Mouse (Mus musculus): ENCODE results near the gene Ung.
A peak's percentile ranks its signal among the peaks of the same experiment; 100 is the strongest.

Ung gene

DNA sequence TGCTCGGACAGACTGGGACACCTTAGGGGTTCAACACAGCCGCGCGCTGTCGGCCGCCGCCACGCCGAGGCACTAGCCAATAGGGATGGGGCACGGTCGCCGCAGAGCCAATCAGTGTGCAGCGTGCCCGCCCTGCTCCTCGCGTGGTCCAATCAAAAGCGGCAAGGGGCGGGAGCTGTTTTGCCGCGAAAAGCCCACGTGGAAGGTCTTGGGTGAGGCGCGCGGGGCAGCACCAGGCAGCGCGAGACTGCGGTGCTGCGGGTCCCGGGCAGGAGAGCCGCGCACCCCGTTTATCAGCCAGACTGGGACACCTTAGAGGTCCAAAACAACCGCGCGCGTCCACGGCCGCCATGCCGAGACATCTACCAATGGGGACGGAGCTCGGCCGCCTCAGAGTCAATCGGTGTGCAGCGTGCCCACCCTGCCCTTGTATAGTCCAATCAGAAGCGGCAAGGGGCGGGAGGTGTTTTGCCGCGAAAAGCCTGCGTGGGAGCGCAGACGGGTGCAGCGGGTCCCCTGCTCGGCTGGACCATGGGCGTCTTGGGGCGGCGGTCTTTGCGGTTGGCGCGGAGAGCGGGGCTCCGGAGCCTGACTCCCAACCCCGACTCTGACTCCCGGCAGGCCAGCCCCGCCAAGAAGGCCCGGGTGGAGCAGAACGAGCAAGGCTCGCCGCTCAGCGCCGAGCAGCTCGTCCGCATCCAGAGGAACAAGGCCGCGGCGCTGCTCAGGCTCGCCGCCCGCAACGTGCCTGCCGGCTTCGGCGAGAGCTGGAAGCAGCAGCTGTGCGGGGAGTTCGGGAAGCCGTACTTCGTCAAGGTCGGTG is 723 bp downstream of the Ung start:
- peak; percentile 94 for DNase-seq (ENCODE audit: low spot score)

DNA sequence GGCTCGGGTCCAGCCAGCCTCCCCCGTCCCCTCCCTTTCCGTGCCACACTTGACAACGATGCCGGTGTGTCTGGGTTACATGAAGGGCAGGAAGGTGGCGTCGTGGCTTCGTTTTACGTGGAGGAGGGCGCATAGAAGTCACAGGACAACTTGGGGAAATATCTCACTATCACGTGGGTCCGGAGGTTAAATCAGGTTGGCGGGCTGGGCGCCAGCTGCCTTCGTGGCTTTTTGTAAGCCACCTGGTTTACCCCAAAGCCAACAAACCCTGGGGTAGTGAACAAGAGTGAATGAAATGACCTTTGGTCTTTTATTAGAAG is 1.3 kb downstream of the Ung start:
- DNase-seq (ENCODE audit: low spot score), result no peak

DNA sequence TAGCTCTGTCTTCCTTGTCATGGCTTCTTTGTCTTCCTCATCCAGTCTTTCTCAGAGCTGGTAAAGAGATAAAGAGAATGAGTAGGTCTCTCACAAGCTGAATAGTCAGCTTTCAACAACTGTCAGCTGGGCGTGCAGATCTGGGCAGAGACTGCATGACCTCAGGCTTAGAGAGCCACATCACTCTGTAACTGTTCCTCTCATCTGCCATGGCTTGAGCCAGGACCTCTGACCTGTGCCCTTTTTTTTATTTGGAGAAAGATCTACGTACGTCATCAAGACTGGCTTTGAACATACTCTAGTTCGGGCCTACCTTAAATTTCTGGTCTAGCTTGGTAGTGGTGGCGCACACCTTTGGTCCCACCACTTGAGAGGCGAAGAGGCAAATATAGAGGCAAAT is 2.7 kb downstream of the Ung start:
- DNase-seq (ENCODE audit: low spot score), result no peak

DNA sequence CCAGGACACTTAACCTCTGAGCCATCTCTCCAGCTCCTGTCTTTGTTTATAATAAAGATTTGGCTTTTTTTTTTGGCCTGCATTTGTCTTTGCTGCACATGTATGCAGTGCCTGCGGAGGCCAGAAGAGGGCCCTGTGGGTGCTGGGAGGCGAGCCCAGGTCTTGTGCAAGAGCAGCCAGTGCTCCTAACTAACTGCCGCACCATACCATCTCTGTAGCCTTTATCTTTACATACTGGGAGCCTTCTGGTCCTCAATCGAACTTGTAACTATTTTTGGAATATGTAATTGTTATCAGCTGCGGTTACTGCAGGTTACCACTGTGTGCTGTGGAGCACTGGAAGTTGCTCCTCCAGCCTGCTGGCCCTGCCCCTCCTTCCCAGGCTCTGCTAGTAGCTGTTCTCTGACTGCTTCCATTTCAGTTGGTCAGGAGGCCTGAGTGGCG is 3.9 kb downstream of the Ung start:
- DNase-seq (ENCODE audit: low spot score), result no peak

DNA sequence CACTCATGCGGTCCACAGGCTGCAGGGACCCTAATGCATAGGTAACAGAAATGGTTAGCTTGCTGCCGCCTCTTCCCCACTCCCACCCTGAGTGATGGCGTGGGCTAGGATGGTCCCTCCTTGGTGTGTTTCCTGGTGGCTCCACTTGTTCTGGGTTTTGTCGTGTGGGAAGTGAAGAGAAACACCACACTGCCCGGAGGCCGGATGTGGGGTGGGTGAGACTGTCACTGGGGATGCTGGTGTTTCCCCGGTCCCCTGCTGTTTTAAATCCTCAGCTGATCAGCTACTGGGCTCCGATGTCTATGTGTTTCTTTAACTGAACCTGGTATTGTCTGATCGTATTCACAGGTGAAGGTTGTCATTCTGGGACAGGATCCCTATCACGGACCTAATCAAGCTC is 5.3 kb downstream of the Ung start:
- DNase-seq (ENCODE audit: low spot score), result no peak

DNA sequence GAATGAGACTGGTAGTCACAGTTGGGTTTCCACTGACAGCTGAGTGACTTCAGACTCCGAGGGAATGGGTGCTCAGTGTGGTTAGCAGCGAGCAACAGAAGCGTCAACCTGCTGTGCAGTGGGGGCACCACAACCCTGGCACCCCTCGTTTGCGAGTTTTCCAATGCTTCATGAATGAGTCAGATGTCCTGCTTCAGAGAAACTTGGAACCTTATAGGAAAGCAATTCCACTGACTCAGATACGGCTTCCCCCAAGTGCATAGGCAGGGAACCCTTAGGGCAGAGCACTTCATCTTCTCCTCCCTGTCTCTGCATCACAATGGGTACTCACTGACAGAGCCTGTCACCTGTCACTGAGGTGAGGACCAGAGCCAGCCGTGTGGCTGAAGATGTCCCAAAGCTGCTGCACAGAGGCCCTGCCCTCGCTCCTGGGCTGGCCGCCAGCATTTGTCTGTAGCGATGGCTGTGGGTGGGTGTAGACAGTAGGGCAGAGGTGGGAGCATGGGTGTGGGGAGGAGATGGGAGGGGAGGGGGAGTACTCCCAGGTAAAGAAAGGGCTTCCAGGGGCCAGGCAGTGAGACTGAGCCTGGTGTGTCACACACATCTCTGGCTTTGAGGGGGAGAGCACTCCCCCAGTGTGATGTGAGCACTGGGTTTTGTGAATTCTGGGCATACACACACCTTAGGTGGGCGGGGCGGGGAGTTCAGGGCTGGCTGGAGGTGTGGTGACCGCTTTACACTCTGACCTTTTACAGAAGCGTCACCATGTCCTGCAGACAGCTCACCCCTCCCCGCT is 7.5 kb downstream of the Ung start:
- no peak for DNase-seq (ENCODE audit: low spot score)

DNA sequence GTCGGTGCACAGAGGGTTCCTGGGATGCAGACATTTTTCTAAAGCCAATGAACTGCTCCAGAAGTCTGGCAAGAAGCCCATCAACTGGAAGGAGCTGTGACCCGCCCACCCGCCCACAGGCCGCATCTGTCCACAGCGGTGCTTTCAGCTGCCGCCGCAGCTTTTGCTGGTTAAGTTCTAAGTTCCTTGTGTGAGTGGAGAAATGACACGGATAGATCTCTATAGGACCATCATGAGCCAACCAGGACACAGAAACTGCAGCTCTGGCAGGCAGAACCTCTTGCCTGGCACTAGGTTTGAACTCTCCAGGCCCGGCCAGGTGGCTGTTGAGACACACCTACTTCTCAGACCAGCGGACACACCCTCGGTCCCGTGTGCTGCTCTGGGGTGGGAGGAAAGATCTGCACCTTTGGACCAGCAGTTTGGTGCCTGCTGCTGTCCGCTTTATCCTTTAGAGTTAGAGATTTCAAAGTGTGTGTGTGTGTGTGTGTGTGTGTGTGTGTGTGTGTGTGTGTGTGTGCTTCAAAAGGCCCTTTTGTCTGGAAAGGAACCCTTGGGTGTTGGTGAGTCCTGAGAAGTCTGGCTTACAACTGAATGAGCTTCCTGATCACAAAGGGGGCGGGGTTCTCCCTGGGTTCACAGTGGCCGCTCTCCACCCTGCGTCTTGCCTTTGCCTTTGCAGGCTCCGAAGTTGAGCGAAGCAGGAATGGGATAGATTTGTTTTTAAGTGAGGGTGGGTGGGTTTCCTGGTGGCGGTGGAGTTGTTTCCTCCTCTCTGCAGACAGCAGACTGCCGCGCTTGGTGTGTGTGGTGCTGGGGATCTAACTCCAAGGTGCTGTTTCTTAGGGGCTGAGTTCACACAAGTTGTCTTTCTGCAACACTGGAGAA is 8.3 kb downstream of the Ung start:
- DNase-seq (ENCODE audit: low spot score), result no peak

DNA sequence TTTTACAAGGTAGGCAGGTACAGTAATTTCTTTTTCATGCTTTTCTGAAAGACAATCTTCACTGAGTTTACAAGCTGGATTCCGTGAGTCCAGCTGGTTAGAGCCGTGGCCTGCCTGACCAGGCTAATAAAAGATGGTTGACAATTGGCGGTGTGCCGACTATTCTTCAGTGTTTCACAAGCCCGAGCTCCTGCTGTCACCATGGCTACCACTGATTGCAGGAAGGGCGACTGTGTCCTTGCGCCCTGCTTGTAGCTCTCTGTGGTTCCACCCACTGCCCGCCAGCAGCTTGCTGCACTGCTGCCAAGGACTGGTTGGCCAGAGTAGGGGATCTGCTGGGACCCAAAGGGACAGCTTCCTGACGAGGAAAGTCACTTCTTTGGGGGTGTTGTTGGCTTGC is 9.0 kb downstream of the Ung start:
- DNase-seq (ENCODE audit: low spot score), result peak; percentile 85

DNA sequence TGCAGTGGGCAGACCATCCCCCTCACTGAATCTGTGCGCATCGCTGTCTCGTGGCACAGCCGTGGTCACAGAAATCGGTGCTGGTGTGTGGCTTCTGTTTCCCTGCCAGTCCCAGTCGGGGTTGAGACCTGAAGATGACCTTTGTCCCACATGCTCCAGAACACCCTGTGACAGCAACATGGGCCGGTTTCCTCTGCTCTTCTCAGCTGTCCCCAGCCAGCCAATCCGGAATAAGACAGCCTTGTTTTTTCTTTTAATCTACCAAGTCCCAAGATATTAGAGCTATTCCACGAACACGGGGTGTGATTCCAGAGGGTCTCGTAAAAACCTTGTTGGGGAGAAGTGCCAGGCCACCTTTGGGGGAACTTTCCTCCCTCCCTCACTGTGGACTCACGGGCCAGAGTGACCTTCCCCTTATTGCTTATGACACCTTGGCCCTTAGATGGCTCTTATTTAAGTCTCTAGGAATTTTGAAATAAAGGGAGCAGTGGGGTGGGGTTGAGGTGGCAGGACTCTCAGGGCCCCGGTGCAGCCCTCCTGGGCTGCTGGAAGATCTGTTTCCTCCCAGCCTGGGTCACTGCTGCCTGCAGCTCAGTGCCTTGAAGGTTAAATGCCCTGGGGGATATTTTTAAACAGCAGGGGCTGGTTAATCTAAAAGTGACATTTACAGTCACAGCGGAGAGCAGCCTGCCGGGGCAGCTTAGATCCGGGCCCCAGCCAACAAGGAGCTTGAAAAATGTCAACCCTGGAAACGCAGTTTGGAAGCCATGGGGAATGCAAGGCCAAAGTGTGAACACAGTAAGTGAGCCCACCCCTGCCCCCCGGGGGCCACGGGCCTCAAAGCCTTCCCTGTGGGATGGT is 16.1 kb downstream of the Ung start, which contains the start of gene Acacb:
Gene Acacb (plus strand): TSS at position 508 of the 861 bp plus-strand sequence.
- no peak for DNase-seq (ENCODE audit: low spot score)

DNA sequence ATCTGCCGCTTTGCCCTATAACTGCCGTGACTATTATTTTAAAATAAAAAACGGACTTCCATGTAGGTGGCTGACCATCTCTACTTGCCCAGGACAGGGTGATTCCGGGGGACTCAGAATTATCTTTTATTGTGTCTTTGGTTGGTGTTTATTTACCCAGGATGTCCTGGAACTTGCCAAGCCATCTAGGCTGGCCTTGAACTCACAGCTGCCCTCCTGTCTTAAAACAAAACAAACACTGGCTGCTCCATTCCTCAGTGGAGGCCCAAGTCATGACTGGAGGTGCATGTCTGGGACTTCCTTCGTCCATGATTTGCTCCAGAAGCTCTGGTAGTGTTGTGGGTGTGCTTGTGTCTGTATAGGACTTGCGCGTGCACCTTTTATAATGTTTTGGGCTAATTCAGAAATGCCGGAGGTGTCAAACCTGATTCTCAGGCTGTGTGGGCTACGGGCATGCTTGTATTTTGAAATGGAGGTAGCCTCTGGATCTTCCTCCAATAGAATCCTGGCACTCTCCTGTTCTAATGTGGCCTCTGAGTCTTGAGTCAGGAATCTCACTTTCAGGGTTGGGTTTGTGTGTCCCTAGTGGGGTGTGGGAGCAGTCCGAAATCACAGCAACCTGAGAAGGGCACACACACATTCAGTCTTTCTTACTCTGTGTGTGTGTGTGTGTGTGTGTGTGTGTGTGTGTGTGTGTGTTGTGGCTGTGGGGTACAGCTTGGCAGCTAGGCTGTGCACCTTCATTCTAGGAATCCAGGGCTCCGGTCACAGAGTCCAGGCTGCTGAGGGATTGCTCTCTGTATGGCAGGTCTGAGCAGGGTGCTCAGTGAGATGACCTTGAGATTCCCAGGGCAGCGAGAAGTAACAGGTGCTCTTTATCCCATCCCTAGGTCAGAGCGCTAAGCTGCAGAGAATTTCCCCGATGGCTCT is 17.1 kb downstream of the Ung start:
- DNase-seq (ENCODE audit: low spot score), result no peak

DNA sequence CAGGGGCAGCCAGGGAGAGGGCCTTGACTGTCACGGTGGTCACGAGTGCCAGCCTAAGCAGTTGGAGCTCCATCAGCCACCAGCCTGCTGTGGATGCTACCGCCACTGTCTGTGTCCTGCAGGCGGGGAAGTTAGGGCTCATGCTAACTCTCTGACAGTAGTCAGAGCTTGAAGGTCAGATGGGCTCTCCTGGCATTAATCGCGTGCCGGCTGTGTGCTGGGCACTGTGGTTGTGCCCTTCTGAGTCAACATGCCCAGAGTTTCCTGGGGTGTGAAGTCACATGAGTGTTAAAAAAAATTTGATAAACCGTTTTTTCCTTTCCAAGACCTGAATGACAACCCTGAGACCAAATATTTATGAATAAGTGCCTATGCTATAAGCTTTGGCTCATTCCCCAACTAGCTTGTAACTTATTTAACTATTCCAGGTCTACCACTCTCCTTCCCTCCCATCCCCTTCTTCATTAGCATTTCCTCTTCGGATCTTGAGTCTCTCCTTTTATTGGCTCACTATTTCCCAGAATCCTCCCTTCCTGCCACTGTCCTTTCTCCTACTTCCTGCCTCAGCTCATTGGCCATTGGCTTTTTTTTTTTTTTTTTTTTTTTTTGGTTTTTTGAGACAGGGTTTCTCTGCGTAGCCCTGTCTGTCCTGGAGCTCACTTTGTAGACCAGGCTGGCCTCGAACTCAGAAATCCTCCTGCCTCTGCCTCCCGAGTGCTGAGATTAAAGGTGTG is 22.3 kb downstream of the Ung start:
- DNase-seq (ENCODE audit: low spot score), result no peak

DNA sequence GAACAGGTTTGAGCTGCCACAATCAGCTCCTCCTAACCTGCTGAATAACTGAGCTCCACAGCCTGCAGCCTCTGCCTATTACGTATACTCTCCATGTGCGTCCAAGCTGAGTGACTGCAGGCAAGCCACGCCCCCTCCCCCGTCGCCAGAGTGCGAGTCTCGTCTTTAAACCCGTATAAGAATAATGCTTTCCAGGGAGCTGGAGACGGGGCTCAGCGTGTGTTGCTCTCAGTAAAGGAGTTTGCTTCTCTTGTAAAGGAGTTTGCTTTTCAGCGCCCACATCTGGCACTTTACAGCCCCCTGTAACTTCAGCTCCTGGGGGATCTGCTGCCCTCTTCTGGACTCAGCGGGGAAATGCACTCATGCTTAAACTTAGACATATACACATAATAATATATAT is 23.3 kb downstream of the Ung start:
- no peak for DNase-seq (ENCODE audit: low spot score)

DNA sequence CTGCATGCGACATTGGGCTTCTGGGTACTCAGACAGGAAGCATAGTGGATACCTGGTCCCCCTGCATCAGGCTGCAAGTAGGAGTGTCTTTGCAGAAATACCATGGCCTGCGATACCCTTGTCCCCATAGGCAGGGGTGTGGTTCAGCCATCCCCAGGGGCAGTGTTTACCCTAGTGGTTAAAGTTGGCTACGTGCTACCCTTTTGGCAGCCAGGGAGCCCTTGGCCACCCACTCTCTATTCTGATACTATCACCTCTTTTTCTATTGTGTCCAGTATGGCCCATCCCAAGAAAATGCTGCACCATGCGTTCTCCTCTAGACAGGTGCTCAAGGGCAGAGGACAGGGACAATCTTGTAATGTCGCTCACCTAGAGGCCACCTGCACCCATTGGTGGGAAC is 24.6 kb downstream of the Ung start:
- DNase-seq (ENCODE audit: low spot score), result no peak

DNA sequence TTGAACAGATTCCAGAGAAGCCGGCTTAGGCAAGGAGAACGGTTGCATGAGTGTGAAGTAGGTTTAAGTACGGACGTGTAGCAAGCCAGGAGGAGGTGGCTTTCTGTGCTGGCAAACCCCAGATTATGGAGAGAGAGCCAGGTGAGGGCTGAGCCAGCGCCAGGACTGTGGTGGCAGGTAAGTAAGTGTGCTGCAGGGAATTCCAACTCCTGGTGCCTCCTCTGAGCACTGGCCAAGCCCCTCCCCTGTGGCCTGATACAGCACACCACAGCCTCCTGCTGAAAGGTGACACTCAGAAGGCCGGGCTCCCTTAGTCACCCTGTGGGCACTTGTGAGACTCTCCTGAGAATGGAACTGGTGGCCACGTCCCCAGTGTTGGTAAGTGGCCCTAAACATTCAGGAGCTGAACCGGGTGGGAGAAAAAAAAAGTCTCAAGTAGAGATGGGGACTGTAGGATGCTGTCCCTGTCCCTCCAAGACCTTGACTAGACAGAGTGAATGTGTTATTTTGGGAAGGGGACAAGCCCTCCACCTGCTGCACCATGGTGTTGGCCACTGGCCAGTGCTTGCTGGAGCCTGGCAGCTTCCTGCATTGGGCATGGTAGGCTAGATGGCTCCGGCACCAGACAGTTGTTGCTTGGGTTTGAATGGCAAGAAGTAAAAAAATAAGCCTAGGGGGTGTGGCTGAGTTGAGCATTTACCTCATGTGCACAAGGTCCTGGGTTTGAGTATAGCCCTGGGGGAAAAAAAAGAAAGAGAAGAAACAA is 25.2 kb downstream of the Ung start:
- no peak for DNase-seq (ENCODE audit: low spot score)

DNA sequence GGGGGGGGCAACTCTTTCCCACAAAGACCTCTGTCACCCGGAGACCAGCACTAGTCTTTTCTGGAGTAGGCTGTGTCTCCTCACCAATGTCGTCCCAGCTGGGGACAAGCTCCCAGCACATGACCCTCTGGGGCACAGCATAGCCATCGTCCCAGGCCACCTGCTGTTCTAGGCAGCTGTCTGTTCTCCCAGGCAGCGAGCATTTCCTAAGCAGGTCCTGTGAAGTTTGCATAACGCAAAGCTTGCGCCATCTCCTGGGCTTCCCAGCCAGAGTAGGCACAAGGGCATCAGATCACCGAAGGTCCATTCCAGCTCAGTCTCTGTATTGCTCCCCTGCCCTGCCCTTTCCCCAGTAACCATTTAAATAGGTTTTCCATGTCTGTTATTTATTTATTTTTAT is 27.1 kb downstream of the Ung start:
- DNase-seq (ENCODE audit: low spot score), result no peak

DNA sequence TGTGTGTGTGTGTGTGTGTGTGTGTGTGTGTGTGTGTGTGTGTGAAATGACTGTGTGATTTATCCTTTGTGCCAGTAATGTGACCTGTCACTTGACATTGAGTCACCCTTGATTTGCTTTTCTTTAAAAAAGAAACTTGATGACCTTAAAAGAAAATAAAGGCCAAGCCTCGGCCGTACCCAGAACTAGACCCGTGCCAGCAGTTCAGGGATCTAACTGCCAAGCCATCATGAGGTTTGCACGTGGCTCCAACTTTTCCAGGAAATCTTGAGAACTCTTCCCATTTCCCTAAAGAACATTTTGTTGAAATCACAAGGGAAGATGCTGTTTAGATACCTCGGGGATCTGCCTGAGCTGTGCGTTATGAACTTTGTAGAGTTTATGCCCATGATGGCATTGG is 31.2 kb downstream of the Ung start:
- no peak for DNase-seq (ENCODE audit: low spot score)

DNA sequence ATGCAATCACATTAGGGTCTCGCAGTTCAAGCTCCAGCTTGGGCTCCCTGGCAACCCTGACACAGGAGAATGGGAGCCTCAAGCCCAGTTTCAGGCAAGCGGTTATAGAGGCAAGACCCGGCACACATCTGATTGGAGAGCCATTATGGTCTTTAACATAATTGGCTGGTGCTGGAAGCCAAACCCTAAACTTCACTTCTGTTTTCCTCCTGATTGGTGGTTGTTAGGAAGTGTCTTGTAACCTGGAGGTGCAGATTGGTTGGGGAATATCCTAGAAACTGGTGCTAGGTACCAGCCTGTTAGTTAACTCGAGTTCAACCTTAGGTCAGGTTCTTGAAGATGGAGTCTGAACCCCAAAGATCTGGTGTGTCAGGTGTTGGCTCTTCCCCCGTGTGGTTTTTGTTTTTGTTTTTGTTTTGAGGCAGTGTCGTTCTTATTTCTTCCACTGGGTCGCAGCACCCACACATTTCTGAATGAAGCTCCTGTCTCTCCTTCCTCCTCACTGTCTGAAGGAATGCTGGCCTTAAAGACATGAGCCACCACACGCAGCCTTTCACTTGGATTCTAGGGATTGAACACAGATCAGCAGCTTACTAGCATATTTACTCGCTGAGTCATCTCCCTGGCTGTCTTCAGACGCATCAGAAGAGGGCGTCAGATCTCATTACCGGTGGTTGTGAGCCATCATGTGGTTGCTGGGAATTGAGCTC is 32.1 kb downstream of the Ung start:
- no peak for DNase-seq (ENCODE audit: low spot score)

DNA sequence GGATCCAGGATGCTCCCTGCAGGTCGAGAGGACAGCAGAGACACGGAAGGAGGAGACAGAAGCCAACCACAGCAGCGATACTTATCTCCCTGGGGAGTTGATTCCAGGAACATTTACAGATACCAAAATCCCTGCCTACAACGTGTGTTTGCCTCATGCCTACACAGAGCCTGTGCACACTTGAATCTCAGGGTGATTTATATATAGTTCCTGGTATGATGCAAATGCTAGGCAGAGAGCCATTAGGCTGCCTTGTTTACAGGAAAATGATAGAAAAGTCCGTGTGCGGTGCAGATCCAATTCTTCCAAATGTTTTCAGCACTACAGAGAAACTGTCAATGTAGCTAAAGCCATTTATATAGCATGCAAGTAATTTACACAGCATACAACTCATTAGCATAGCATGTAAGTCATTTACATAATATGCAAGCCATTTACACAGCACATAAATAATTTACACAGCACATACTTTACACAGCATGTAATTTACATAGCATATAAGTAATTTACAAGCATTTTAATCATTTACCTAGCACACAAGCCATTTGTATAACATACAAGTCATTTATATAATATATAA is 33.0 kb downstream of the Ung start:
- DNase-seq (ENCODE audit: low spot score), result no peak

Data from testis, postnatal 14 days (tissue).